Mouse (Mus musculus): ENCODE measurements around the gene Zfp747.
"Not testable (repeated sequence)": the region's sequence is repeated elsewhere in the genome, so short reads cannot be mapped to it uniquely, and the experiment has no call there.

Zfp747 gene

DNA sequence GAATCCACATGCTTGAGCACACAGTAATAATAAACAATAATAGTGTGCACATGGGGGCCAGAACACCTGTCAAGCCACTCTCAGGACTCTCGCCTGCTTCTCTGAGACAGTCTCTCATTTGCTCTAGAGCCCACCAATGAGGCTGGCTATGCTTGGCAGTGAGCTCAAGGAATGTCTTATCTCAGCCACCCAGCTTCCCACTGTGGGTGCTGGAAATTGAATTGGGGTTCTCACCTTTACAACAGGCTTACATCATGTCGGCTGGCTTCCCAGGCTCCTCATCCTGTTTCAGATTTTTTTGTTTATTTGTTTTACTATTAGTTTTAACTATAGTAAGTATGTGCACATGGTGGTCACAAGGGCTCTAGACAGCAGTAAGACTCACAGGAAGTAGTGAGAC is 4.6 kb downstream of the Zfp747 start:
- no peak for DNase-seq (ENCODE audit: low read depth, low spot score)

DNA sequence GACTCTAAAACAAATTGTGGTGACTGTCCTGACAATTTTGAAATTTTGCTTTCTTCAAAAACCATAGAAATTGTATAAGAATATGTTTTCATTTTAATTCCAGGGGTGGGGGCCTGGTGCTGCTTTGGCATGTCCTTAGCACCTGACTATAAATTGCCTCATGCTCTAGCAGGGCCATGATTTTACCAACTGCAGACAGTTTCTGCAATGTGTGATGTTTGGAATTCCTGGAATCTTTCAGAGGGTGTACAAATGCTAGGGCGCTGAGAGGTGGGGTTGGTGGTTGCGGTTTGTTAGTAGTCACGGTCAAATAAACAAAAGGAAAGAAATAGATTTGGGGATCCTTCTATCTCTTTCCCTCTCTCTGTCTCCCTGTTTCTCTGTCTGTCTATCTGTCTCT is 9.6 kb downstream of the Zfp747 start:
- no peak for DNase-seq (ENCODE audit: low read depth, low spot score)

DNA sequence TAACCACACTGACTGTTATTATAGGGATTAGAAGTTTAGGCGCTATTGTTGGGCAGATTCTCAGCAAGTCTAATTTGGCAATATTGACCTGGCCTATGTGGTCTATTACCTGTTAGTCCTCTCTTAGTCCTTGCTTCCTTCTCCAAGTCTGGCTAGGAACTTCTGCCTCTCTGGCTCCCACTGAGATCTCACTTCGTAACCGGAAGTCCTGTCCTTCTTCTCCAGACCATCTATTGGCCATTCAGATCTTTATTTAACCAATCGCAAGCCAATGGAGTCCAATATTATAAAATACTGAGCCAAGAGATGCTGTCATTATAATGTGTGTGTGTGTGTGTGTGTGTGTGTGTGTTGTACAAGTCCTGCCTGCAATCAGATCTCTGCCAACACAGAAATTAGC is 11.7 kb downstream of the Zfp747 start:
- no peak for DNase-seq (ENCODE audit: low read depth, low spot score)

DNA sequence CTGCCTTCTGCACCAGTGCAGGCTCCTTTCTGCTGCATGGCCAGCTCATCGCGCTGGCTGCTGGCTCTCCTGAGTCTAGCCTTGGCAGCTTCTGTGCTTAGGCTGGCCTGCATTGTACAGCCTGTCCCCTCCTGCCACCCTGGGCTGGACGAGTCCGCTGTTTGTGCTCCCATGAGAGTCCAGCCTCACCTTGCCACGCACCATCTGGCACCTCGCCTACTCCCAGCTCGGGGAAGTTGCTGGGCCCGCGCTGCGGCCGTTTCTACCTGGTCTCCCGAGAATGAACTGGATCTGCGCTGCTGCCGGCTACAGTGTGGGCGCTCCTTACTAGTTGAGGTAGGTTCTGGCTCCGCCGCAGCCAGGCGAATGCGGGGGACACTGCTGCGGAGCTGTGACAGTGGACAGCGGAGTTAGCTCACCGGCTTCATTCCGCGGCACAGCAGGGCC is 12.4 kb downstream of the Zfp747 start:
- DNase-seq (ENCODE audit: low read depth, low spot score): no peak

DNA sequence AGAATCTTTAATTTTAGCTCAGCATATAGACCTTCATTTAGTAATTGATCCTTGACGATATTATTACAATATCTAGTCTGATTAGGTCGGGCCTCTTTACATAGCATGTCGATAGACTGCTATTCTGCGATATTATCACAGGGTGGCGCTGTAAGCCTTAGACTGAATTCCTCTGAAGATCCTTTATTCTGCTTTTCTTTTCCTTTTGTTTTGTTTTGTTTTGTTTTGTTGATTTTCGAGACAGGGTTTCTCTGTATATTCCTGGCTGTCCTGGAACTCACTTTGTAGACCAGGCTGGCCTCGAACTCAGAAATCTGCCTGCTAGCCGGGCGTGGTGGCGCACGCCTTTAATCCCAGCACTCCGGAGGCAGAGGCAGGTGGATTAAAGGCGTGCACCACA is 13.4 kb downstream of the Zfp747 start:
- not testable (repeated sequence) for DNase-seq (ENCODE audit: low read depth, low spot score)

DNA sequence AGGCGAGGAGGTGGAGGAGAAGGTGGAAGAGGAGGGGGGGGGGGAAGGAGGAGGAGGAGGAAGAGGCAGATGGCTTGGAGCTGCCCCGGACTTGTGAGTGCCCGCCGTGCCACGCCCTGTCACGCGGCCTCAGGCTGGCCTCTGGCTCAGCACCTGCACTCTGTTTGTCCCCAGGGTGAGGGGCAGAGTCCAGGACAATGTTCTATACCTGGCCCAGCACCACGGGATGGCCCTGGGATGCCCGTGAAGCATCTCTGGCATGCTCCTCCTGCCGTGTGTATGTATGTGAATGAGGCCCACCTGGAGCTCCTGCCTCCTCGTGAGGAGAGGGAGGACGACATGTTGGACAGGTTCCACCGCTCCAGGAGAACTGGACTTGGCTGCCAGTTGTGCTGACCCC is 14.4 kb downstream of the Zfp747 start:
- DNase-seq (ENCODE audit: low read depth, low spot score): no peak

DNA sequence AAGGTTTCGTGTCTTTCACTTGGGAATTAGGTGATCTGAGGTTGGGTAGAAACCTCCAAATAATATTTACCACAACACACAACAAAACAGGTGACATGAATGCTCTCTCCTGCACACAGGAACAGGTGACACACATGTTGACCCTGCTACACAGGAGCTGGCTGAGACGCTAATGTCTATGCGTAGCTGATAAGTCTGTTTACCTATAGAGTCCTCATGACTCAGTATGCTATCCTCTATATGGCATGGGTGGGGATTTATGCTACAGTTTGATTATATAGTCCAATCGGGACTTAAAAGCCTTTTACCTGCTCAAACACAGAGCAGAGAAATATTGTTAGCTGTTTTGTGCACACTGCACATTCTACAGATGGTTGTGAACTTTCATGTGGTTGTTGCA is 15.6 kb downstream of the Zfp747 start:
- no peak for DNase-seq (ENCODE audit: low read depth, low spot score)

DNA sequence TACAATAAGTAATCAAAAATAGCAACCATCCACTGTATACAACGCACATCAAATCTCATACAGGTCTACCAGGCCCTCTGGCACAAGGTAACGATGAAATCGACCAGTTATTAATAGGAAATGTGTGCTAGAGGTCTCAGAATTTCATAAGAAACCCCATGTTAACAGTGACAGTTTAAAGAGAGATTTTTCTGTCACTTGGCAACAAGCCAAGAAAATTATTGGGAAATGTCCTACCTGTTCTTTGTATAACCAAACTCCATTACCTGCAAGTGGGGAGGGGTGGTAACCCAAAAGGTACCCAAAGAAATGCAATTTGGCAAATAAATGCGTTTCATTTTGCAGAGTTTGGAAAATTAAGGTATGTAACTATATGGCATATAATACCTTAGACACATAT is 17.4 kb downstream of the Zfp747 start:
- no peak for DNase-seq (ENCODE audit: low read depth, low spot score)

DNA sequence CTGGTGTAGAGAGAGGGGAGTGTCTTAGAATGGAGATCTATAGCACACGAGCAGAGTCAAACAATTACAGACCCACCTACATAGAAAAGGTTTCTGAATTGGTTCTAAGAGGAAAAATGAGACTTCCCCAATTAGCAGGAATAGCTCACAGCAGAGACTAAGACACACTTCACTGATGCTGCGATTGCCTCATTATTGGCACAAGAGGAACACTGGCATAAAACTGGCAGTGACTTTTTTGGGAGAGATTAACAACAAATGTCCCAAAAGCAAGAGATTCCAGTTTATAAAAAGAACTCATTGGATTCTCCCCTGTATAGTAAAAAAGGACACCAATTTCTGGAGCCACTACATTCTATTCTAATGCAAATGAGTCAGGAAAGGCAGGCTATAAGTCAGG is 18.0 kb downstream of the Zfp747 start:
- DNase-seq (ENCODE audit: low read depth, low spot score): no peak

DNA sequence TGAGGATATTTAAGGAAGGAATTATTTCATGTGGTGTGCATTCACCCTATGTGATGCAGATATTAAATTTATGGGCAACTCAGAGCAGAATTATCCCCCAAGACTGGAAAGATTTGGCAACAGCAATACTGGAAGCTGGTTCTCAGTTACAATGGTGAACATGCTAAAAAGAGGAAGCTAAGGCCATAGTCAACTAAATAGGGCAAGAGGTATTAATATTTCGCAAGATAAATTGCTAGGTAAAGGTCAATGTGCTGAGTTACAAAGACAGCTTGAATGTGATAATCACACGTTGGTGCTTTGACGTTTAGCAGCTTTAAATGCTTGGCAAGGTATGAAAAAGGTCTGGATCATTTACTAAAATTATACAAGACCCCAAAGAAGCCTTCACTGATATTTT is 20.1 kb downstream of the Zfp747 start:
- no peak for DNase-seq (ENCODE audit: low read depth, low spot score)

DNA sequence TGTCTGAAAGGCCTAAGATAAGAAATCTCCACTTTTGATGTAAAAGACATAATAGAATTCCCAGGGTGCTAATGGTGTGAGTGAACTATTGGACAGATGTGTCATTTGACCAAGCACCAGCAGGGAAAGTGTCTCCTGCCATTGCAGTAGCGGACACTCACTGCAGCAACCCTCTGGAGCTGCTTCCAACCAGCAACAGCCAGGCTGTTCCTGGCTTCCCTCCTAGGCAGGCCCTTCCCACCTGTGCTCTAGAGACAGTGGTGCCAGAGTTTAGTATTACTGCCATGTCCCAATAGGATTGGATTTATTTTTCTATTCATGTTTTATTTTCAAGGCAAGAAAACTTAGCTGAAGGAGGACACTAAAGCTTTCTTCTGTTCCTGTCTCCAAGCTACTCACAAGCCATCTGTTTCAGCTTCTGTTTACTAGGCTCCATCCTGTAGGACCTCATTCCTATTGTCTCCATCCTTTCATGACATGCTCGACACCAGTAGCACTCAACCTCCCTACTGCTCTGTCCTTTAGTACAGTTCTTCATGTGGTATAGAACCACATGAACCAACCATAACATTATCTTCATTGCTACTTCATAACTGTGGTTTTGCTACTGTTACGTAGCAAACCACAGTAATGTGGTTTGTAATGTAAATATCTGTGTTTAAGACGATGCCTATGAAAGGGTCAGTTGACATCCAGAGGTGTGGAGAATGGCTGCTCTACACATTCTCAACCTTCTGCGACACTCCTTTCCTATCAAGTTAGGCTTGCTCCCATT is 24.4 kb downstream of the Zfp747 start:
- no peak for DNase-seq (ENCODE audit: low read depth, low spot score)

DNA sequence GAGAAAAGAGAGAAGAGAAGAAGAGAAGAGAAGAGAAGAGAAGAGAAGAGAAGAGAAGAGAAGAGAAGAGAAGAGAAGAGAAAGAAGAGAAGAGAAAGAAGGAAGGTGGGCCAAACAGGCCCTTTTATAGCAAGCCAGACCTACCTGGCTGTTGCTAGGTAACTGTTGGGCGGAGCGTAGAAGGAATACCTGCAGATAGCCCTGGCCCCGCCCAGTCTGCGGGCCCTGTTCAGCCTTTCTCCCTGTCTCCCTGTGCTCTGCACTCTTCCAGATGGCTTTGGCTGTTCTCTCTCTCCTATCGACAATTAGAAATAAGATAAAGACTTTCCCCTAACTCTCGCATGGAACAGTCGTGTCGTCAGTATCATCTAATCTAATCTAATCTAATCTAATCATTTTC is 29.2 kb downstream of the Zfp747 start:
- DNase-seq (ENCODE audit: low read depth, low spot score): no peak

DNA sequence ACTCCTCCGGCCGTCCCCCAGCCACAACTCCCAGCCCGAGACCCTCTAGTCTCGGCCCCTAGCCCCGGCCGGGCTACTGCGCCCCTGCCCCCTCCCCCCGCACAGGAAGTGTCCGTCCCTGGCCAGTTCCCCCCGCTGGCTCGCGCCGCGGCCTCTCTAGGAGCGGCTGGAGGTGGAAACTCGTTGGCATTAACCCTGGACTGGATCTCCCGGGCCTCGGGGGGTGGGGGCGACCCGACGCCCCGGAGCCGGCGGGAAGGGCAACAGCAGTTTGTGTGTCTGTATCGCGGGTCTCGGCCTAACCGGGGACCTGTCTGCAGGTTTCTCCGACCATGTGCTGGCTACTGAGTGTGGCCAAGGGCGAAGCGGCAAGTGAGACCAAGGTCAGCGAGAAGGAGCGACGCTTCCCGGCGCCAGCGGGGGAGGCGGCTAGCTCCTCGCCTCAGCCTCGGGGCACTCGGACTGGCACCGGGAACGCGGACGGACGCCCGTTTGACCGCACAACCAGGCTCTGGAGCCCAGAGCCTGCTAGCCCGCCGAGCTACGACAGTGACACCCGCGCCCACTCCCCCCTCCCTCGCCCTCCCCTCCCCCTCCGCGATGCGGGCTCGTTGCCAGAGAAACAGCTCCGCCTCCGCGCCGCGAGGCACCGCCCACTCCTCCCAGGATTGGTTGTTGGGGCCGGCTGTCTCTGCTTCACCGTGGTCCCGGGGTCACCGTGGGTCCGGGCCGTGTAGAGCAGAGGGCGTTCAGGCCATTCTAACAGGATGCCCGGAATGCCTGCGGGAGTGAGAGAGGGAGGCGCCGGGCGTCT is 30.1 kb downstream of the Zfp747 start, which contains the start of gene Zfp768:
Zfp768 (minus strand) TSS at position 78 of the 814 bp plus-strand sequence.
- DNase-seq (ENCODE audit: low read depth, low spot score): peak; percentile 90

DNA sequence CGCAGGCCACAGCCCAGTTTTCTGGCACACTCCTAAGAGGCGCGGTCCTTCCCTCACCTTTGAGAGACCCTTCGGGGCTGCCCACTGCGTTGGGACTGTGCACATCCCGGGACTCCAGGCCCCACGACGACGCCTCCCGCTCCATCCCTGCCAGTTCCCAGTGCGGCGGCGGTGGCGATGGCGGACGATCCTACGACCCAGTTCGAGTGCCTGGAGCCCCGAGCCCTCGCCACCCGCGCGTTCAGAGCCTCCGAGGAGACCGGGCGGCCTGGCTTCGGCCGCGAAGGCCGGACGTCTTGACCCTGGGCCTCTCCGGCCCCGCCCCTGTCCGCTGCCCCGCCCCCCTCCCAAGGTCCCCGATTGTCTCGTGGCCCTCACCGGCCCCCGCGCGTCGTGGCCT is 30.8 kb downstream of the Zfp747 start:
- peak; percentile 31 for DNase-seq (ENCODE audit: low read depth, low spot score)

DNA sequence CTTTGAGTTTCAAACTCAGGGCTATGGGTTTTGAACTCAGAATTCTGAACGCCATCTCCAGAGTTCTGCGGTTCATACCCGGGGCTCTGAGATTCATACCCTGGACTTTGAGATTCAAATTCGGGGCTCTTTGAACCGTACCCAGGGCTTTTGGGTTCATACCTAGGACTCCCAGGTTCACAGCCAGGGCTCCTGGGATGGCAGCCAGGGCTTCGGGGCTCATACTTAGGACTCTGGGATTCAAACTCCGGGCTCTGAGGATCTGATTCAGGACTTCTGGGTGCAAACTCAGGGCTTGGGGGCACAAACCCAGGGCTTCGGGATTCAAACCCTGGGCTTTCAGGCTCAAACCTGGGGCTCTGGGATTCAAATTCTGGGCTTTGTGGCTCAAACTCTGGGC is 31.5 kb downstream of the Zfp747 start:
- DNase-seq (ENCODE audit: low read depth, low spot score): no peak

DNA sequence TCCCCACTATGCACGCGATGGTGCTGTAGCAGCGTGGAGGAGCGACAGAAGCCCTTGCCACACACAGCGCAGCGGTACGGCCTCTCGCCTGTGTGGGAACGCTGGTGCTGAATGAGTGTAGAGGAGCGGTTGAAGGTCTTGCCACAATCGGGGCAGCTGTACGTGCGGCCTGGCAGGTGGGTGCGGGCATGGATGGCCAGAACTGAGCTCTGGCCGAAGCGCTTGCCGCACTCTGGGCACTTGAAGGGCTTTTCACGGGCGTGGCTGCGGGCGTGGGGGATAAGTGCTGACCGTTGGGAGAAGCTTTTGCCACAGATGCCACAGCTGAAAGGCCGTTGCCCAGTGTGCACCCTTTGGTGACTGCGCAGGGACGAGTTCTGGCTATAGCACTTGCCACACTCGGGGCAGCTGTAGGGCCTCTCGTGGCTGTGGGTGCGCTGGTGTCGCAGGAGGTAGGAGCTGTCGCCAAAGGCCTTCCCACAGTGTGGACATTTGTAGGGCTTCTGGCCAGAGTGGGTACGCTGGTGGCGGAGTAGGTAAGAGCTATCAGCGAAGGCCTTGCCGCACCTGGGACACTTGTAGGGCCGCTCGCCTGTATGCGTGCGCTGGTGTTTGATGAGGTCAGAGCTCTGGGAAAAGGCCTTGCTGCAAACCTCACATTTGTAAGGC is 32.4 kb downstream of the Zfp747 start:
- no peak for DNase-seq (ENCODE audit: low read depth, low spot score)

DNA sequence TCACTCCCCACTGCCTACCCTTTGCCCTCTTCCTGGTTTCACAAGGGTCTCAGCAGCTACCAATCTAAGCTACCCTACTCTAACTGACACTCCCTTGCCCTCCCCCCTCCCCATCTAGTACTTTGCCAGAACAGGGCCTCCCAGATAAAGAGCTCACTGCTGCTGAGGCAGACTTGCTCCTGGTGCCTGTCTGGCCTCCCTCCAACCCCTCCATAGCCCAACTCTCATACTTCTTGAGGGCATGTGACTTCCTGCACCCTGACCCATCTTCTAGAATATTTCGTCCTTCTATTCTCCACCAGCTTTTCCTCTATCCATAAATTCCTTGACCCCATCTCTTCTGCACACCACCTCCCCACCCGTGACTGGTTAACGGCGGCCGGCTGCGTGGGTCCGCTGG is 33.0 kb downstream of the Zfp747 start:
- DNase-seq (ENCODE audit: low read depth, low spot score): no peak

DNA sequence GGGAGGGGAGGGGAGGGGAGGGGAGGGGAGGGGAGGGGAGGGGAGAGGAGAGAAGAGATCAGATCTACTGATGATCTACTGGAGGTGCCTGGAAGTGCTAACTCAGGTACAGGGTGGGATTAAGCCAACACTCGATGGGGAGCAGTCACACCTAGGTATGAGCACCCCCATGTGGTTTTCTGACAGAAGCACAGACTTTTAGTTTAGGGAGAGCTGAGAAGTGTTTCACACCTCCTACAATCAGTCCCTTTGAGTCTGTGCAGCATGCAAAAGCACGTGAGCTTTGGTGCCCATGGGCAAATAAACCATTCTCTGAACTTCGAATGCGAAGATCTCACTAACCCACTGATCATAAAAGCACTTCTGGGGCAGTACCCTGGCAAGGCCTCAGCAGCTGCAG is 33.5 kb downstream of the Zfp747 start:
- no peak for DNase-seq (ENCODE audit: low read depth, low spot score)

DNA sequence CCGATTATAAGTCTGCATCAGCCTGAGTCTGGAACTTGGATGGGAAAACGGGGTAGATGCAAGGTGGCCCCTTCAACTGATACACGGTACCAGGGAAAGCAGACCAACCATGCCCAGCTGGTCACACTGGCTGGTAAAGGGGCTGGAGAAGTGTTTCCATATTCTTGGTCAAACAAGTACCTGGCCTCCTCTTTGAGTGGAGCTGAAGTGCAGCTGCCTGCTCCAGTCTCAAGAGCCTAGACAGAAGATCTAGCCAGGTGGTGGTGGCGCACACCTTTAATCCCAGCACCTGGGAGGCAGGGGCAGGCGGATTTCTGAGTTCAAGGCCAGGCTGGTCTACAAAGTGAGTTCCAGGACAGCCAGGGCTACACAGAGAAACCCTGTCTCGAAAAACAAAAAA is 34.0 kb downstream of the Zfp747 start:
- not testable (repeated sequence) for DNase-seq (ENCODE audit: low read depth, low spot score)

DNA sequence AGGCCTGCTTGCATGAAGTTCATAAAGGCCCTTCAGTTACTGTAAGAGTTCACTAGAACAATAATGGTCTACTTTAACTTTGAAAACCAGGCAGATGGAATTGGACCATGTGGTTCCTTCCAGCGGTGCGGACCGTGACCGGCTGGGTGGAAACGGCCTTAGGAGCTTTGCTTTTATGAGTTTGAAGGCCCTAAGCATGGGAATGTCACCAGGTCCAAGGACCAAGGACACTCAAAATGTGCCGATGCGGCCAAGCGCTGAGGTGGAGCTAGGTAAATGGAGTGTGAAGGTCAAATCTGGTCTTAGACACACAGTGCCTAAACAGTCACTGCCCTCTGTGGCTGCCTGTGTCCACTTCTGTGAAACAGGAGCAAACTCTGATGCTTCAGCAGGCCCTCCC is 34.5 kb downstream of the Zfp747 start:
- DNase-seq (ENCODE audit: low read depth, low spot score): no peak

DNA sequence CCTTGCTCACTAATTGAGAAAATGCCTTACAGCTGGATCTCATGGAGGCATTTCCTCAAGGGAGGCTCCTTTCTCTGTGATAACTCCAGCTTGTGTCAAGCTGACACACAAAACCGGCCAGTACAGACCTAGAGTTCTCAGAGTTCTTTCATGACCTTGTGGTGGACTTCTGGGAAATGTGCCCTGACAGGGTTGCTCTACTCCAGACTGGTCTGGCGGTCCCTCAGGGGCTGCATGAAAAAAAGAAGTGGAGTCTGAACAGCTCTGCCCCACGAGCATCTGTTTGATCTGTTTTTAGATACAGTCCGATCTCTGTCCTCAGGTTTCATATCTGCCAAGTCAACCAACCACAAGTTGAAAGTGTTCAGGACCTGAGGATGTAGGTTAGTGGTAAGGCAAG is 38.2 kb downstream of the Zfp747 start:
- DNase-seq (ENCODE audit: low read depth, low spot score): no peak

DNA sequence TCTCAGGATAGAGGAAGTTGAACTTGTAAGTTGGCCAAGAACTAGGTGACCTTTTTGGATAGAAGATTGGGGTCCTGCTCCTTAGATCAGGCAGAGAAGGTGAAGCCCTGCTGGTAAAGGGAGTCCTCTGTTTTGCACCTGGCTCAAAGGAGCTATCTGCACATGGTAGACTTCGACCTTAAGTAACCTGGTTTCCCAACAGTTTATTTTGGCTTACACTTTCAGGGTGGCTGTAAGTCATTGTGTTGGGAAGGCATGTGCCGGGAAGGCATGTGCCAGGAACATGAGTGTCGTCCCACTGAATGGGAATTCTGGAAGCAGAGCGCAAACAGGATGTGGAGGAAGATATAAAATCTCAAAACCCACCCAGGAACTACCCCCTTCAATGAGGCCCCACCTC is 40.2 kb downstream of the Zfp747 start:
- DNase-seq (ENCODE audit: low read depth, low spot score): no peak

Data from embryo, embryonic 11.5 days (tissue).